Mouse (Mus musculus) heart, postnatal 0 days (tissue): ENCODE data around the gene Cabp2.

Experiments used
- CTCF ChIP-seq: IDR thresholded peaks from 2 replicates; pipeline ENCODE4 v1.5.1; 2016; ENCODE audit warnings: antibody characterized with exemption, control low read depth, low read depth
- EP300 ChIP-seq: IDR thresholded peaks from 2 replicates; pipeline ENCODE4 v1.6.1; 2016; ENCODE audit warnings: antibody characterized with exemption, low read depth

DNA sequence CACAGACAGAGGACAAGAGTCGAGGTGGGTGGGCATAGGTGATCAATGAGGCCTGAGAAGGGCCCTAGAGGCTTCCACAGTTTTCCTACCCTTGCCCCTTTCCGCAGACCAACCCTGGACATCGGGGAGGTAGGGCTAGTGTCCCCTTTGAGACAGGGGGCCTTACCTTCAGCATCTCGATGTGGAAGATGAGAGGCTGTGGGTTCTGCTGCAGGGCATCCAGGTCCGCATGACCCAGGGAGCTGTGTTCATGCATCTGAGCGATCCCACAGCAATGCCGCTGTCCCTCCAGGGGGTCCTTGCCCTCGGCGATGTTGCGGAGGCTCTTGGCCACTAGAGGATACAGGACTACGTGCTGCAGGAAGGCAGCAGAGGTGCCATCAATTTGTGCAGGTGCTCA is 34.4 kb downstream of the Cabp2 start:
- TF ChIP-seq CTCF (no peak), EP300 (no peak)
